Mouse (Mus musculus) layer of hippocampus, adult 2 months (tissue): ENCODE results near the gene Lrmda. TPM values are rescaled to one million over a fixed set of nuclear protein-coding genes. Genes with fewer than 3 reads are reported as not detected.
A peak's percentile ranks its signal among the peaks of the same experiment; 100 is the strongest.

ENCODE experiments used
- DNase-seq, 2 experiments: peaks; one replicate each; pipeline ENCODE4 v3.0.0; 2022; ENCODE audit warnings: low spot score in 2 of 2
- H3K27ac ChIP-seq: fragments of 200-600 bp; 2 replicates; pipeline ENCODE4 v1.8.1; 2022
- H3K4me3 ChIP-seq: fragments of 200-600 bp; 2 replicates; pipeline ENCODE4 v1.8.1; 2022; ENCODE audit warnings: mild to moderate bottlenecking
- CTCF ChIP-seq: fragments of 200-600 bp; conservative IDR thresholded peaks from 2 replicates; pipeline ENCODE4 v1.8.1; 2022; ENCODE audit warnings: antibody characterized with exemption, mild to moderate bottlenecking, moderate library complexity
- total RNA-seq, 2 experiments: library from RNA; stranded (reverse); gene quantifications; 2 replicates each; pipeline ENCODE4 v1.2.3; 2021

Lrmda gene
- total RNA-seq, 2 experiments from 2014 or later = 0.87 to 1.5 TPM

- Histone ChIP-seq H3K27ac (no peak overlapping the region), H3K4me3 (no peak overlapping the region)
- no peak for TF ChIP-seq CTCF
- DNase-seq = no peak
Measured at GRCm38 (mm10) chr14:22715581-22716378, 696.3 kb downstream of the Lrmda start.

- DNase-seq = no peak
- H3K27ac ChIP-seq = no peak overlapping the region
- H3K4me3 ChIP-seq = no peak overlapping the region
- no peak for TF ChIP-seq CTCF
Measured at GRCm38 (mm10) chr14:22719968-22720367, 700.5 kb downstream of the Lrmda start.

GRCm38 (mm10) chr14:22721845-22722244, 702.3 kb downstream of the Lrmda start:
- DNase-seq = no peak
- TF ChIP-seq CTCF = no peak
- no peak overlapping the region for H3K27ac ChIP-seq
- H3K4me3 ChIP-seq = no peak overlapping the region

GRCm38 (mm10) chr14:22727548-22727947, 708.0 kb downstream of the Lrmda start:
- no peak overlapping the region for H3K27ac ChIP-seq
- no peak for TF ChIP-seq CTCF
- H3K4me3 ChIP-seq = no peak overlapping the region
- no peak for DNase-seq

- no peak overlapping the region for H3K27ac ChIP-seq
- DNase-seq = peak; percentile 13
- no peak for TF ChIP-seq CTCF
- H3K4me3 ChIP-seq = no peak overlapping the region
Measured at GRCm38 (mm10) chr14:22728611-22729223, 709.2 kb downstream of the Lrmda start.

- no peak overlapping the region for H3K27ac ChIP-seq
- no peak overlapping the region for H3K4me3 ChIP-seq
- no peak for DNase-seq
- no peak for TF ChIP-seq CTCF
Measured at GRCm38 (mm10) chr14:22738603-22739002, 719.1 kb downstream of the Lrmda start.

GRCm38 (mm10) chr14:22742527-22742926, 723.0 kb downstream of the Lrmda start:
- Histone ChIP-seq H3K27ac (no peak overlapping the region), H3K4me3 (no peak overlapping the region)
- DNase-seq = no peak
- TF ChIP-seq CTCF = no peak

GRCm38 (mm10) chr14:22743264-22743663, 723.8 kb downstream of the Lrmda start:
- TF ChIP-seq CTCF = no peak
- Histone ChIP-seq H3K27ac (no peak overlapping the region), H3K4me3 (no peak overlapping the region)
- no peak for DNase-seq

GRCm38 (mm10) chr14:22744701-22745100, 725.2 kb downstream of the Lrmda start:
- Histone ChIP-seq H3K4me3 (no peak overlapping the region), H3K27ac (no peak overlapping the region)
- no peak for TF ChIP-seq CTCF
- DNase-seq = no peak

- DNase-seq = no peak
- H3K4me3 ChIP-seq = no peak overlapping the region
- H3K27ac ChIP-seq = no peak overlapping the region
- TF ChIP-seq CTCF = no peak
Measured at GRCm38 (mm10) chr14:22745263-22745881, 725.9 kb downstream of the Lrmda start.

GRCm38 (mm10) chr14:22745882-22746480, 726.5 kb downstream of the Lrmda start:
- no peak overlapping the region for H3K4me3 ChIP-seq
- H3K27ac ChIP-seq = no peak overlapping the region
- DNase-seq = no peak
- no peak for TF ChIP-seq CTCF

- H3K27ac ChIP-seq = no peak overlapping the region
- no peak for DNase-seq
- TF ChIP-seq CTCF = no peak
- no peak overlapping the region for H3K4me3 ChIP-seq
Measured at GRCm38 (mm10) chr14:22747816-22748215, 728.3 kb downstream of the Lrmda start.

- no peak for TF ChIP-seq CTCF
- DNase-seq = no peak
- H3K4me3 ChIP-seq = no peak overlapping the region
- no peak overlapping the region for H3K27ac ChIP-seq
Measured at GRCm38 (mm10) chr14:22750409-22750808, 730.9 kb downstream of the Lrmda start.
